Mouse (Mus musculus): ENCODE measurements at regions not wholly inside any gene's neighbourhood (a gene's known extent, or its start where the extent isn't known, plus 50 kb on each side); places are given as distances from the start of the nearest gene placed in this dataset.

DNA sequence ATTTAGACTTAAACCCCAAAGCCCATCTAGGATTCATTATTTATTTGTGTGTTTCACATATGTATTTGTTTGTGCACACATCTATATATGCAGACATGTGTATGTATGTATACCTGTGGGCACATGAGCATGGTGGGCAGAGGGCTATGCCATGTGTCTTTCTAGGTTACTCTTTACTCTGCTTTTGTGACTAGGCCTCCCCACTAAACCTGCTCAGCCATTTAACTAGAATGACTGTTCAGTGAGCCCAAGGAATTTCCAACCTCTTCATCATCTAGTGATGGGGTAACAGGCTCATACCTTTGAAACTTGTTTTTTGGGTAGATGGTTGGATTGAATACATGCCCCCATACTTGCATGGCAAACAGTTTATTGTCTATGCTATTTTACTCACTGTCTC, 321.1 kb upstream of the Adam34 start:
- TF ChIP-seq CTCF (IDR thresholded peaks at IDR 0.05; ENCODE audit: control insufficient read depth, insufficient read depth, insufficient read length) (no peak), MAX (IDR thresholded peaks at IDR 0.05) (no peak), MYOG (IDR thresholded peaks at IDR 0.05; ENCODE audit: control insufficient read depth, extremely low read depth, insufficient read length) (no peak)

Measured in C2C12 (cell line).